Mouse (Mus musculus) ES-E14 (cell line): ENCODE results near the gene Chd9. TPM values are rescaled to one million over a fixed set of nuclear protein-coding genes. Genes with fewer than 3 reads are reported as not detected.

Experiments
- DNase-seq: peaks from one replicate; pipeline ENCODE4 v3.0.0-alpha.2; 2013; ENCODE audit warnings: low read depth, low spot score
- H3K27ac ChIP-seq: 2 replicates; pipeline ENCODE4 v1.5.1; 2012; ENCODE audit warnings: low read depth, mild to moderate bottlenecking, low read length, moderate library complexity, mixed read lengths; ENCODE audit not compliant: poor library complexity, insufficient read depth, severe bottlenecking
- H3K36me3 ChIP-seq: 2 replicates; pipeline ENCODE4 v1.6.1; 2012; ENCODE audit warnings: mild to moderate bottlenecking, low read length, moderate library complexity, mixed read lengths; ENCODE audit not compliant: control insufficient read depth, poor library complexity, insufficient read depth, severe bottlenecking
- H3K4me1 ChIP-seq, 2 experiments: fragments of 150-350 bp in 1 of 2; sonication (generic) in 1 of 2; 2 replicates each; pipeline ENCODE4 v1.6.1; 2012; ENCODE audit warnings: low read length in 2 of 2, mild to moderate bottlenecking in 1 of 2, mixed read lengths in 1 of 2; ENCODE audit not compliant: control insufficient read depth in 2 of 2, insufficient read depth in 2 of 2, poor library complexity in 1 of 2
- H3K4me3 ChIP-seq, 2 experiments: fragments of 150-350 bp in 1 of 2; sonication (generic) in 1 of 2; 2 replicates each; pipeline ENCODE4 v1.5.1; 2012; ENCODE audit warnings: low read length in 2 of 2, low read depth in 1 of 2, mild to moderate bottlenecking in 1 of 2, mixed read lengths in 1 of 2; ENCODE audit not compliant: insufficient read depth in 1 of 2, poor library complexity in 1 of 2, severe bottlenecking in 1 of 2
- H3K9ac ChIP-seq: 2 replicates; pipeline ENCODE4 v1.6.1; 2012; ENCODE audit warnings: low read depth, mild to moderate bottlenecking, low read length, mixed read lengths; ENCODE audit not compliant: poor library complexity, insufficient read depth, severe bottlenecking
- H3K9me3 ChIP-seq: fragments of 150-350 bp; sonication (generic); 2 replicates; pipeline ENCODE4 v1.6.1; 2012; ENCODE audit warnings: low read depth, mild to moderate bottlenecking, low read length; ENCODE audit not compliant: control insufficient read depth, insufficient read depth
- CHD2 ChIP-seq: IDR thresholded peaks from 2 replicates; pipeline ENCODE4 v1.6.1; 2014; ENCODE audit warnings: mild to moderate bottlenecking, low read depth, low read length, inconsistent platforms
- HCFC1 ChIP-seq: IDR thresholded peaks from 2 replicates; pipeline ENCODE4 v1.6.1; 2012; ENCODE audit warnings: low read length, inconsistent platforms, borderline replicate concordance; ENCODE audit not compliant: insufficient read depth
- MAFK ChIP-seq: IDR thresholded peaks from 2 replicates; pipeline ENCODE4 v1.6.1; 2014; ENCODE audit warnings: mild to moderate bottlenecking, low read depth, low read length, inconsistent platforms; ENCODE audit not compliant: insufficient read depth
- ZC3H11A ChIP-seq: IDR thresholded peaks from 2 replicates; pipeline ENCODE4 v1.6.1; 2012; ENCODE audit warnings: low read depth, mild to moderate bottlenecking, inconsistent platforms, low read length, borderline replicate concordance
- ZNF384 ChIP-seq: IDR thresholded peaks from 2 replicates; pipeline ENCODE4 v1.6.1; 2012; ENCODE audit warnings: low read depth, low read length, inconsistent platforms
- in situ Hi-C, 2 experiments: fragments of 600-800 bp; cut with MboI; formaldehyde crosslinking; loops; one replicate each; pipeline ENCODE4 v1.15.1; 2025; ENCODE audit warnings: low sequenced_read_pairs in 2 of 2, inconsistent platforms in 1 of 2; ENCODE audit not compliant: unreplicated experiment in 2 of 2
- total RNA-seq: library from RNA; depleted of rRNA; stranded (reverse); fragments of 300-350 nt; gene quantifications from 2 replicates; pipeline ENCODE4 v1.2.3, GENCODE M21; 2012

Chd9 gene
- total RNA-seq, 1 experiment = 32.4 TPM

GRCm38 (mm10) chr8:90955761-90956136, 127.6 kb downstream of the Chd9 start:
- peak overlapping the region; percentile 68 to 71; a peak in 3 of 4 replicates for H3K4me3 ChIP-seq
- H3K36me3 ChIP-seq = peaks cover 2% of the 10 kb centered on the region
- no peak overlapping the region; the same call in 1 of the 2 replicates for H3K27ac ChIP-seq
- in situ Hi-C loops = no loop called here
- TF ChIP-seq ZC3H11A (no peak), MAFK (no peak), CHD2 (no peak), ZNF384 (no peak), HCFC1 (no peak)
- H3K9ac ChIP-seq = peak overlapping the region; percentile 80; the same call in 1 of the 2 replicates
- no peaks in the 10 kb centered on the region for H3K9me3 ChIP-seq
- H3K4me1 ChIP-seq = peaks cover 4 to 5% of the 10 kb centered on the region in 2 experiments; a peak in 2 of 4 replicates
- no peak for DNase-seq

GRCm38 (mm10) chr8:90956390-90956789, 128.2 kb downstream of the Chd9 start:
- H3K4me1 ChIP-seq = peaks cover 4 to 5% of the 10 kb centered on the region in 2 experiments; a peak in 2 of 4 replicates
- no peak overlapping the region for H3K27ac ChIP-seq
- in situ Hi-C loops = no loop called here
- no peak overlapping the region for H3K9ac ChIP-seq
- H3K36me3 ChIP-seq = peaks cover 2% of the 10 kb centered on the region
- H3K4me3 ChIP-seq = no peak overlapping the region
- no peak for DNase-seq
- no peaks in the 10 kb centered on the region for H3K9me3 ChIP-seq
- TF ChIP-seq ZC3H11A (no peak), CHD2 (no peak), ZNF384 (no peak), HCFC1 (no peak), MAFK (no peak)

DNA sequence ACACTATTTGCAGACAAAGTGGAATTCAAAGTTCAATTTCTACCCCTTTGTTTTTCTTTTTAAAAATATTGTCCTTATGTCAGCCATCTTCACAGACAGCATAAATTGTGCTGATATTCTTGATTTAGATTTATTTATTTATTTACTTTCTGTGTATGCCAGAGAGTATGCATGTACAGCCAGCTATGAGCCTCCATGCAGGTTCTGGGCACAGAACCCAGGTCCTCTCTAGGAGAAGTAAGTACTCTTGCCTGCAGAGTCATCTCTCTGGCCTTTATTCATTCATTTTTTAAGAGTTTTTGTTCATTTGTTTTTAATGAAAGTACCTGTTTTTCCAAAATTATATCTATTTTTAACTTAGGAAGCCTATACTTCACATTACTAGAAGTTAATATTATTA, 129.6 kb downstream of the Chd9 start:
- Histone ChIP-seq H3K4me1 (peaks cover 4 to 5% of the 10 kb centered on the region in 2 experiments; a peak in 2 of 4 replicates), H3K9me3 (no peaks in the 10 kb centered on the region), H3K9ac (no peak overlapping the region), H3K36me3 (peaks cover 2% of the 10 kb centered on the region), H3K27ac (no peak overlapping the region), H3K4me3 (no peak overlapping the region)
- no peak for TF ChIP-seq HCFC1
- no peak for TF ChIP-seq ZC3H11A
- no peak for TF ChIP-seq CHD2
- no peak for TF ChIP-seq ZNF384
- TF ChIP-seq MAFK = no peak
- in situ Hi-C loops = no loop called here
- DNase-seq = no peak

DNA sequence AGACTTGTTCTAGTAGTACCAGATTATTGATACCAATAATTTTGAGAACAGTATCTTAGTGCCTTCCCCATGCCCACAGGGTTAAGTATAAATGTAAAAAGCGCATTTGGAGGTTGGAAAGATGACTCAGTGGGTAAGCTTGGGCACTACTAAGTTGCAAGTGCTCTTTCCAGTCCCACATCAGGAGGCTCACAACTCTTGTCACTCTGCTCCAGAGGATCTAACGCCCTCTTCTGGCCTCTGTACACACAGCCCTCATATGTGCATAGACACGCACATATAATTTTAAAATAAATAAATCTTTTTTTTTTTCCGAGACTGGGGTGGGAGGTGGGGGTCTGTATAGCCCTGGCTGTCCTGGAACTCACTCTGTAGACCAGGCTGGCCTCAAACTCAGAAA, 131.6 kb downstream of the Chd9 start:
- in situ Hi-C loops = no loop called here
- TF ChIP-seq HCFC1 (no peak), ZNF384 (no peak), CHD2 (no peak), MAFK (no peak), ZC3H11A (no peak)
- DNase-seq = no peak
- H3K4me3 ChIP-seq = no peak overlapping the region
- no peak overlapping the region for H3K27ac ChIP-seq
- H3K9me3 ChIP-seq = no peaks in the 10 kb centered on the region
- peaks cover 2% of the 10 kb centered on the region for H3K36me3 ChIP-seq
- H3K4me1 ChIP-seq = peaks cover 3 to 4% of the 10 kb centered on the region in 2 experiments; a peak in 1 of 4 replicates
- no peak overlapping the region for H3K9ac ChIP-seq

- H3K4me1 ChIP-seq = peaks cover 0 to 4% of the 10 kb centered on the region in 2 experiments; a peak in 1 of 4 replicates
- no peak overlapping the region for H3K4me3 ChIP-seq
- in situ Hi-C loops = no loop called here
- no peaks in the 10 kb centered on the region for H3K9me3 ChIP-seq
- no peak for DNase-seq
- TF ChIP-seq MAFK (peak; percentile 61; the same call in 1 of the 2 replicates), CHD2 (no peak)
- no peak overlapping the region for H3K9ac ChIP-seq
- H3K36me3 ChIP-seq = peaks cover 2% of the 10 kb centered on the region
- no peak overlapping the region for H3K27ac ChIP-seq
Measured at GRCm38 (mm10) chr8:90961603-90962002, 133.5 kb downstream of the Chd9 start.
